Mouse (Mus musculus) lung, postnatal 0 days (tissue): ENCODE results near the gene Evi5l. TPM values are rescaled to one million over a fixed set of nuclear protein-coding genes. Genes with fewer than 3 reads are reported as not detected.

ENCODE experiments used
- ATAC-seq: fragments of 200-750 bp; cut with Nextera tagmentation; 2 replicates; pipeline ENCODE4 v1.8.0; 2017; ENCODE audit warnings: moderate library complexity
- DNase-seq: peaks from one replicate; pipeline ENCODE4 v3.0.0-alpha.2; 2016; ENCODE audit warnings: low spot score
- H3K27ac ChIP-seq: fragments of 300-500 bp; sonication (generic); 2 replicates; pipeline ENCODE4 v1.5.1; 2014; ENCODE audit warnings: antibody characterized with exemption, mild to moderate bottlenecking, low read length, mixed read lengths
- H3K27me3 ChIP-seq: fragments of 300-500 bp; sonication (generic); replicated peaks from 2 replicates; pipeline ENCODE4 v1.6.1; 2014; ENCODE audit warnings: low read length, mixed read lengths; ENCODE audit not compliant: insufficient read depth
- H3K36me3 ChIP-seq: fragments of 300-500 bp; sonication (generic); 2 replicates; pipeline ENCODE4 v1.6.1; 2014; ENCODE audit warnings: low read length, mixed read lengths; ENCODE audit not compliant: insufficient read depth
- H3K4me1 ChIP-seq: fragments of 300-500 bp; sonication (generic); 2 replicates; pipeline ENCODE4 v1.6.1; 2014; ENCODE audit warnings: antibody characterized with exemption, low read depth, low read length, mixed read lengths; ENCODE audit not compliant: insufficient read depth
- H3K4me2 ChIP-seq: fragments of 300-500 bp; sonication (generic); replicated peaks from 2 replicates; pipeline ENCODE4 v1.6.1; 2014; ENCODE audit warnings: low read depth, mild to moderate bottlenecking, low read length, moderate library complexity, mixed read lengths
- H3K4me3 ChIP-seq: fragments of 300-500 bp; sonication (generic); 2 replicates; pipeline ENCODE4 v1.5.1; 2014; ENCODE audit warnings: low read depth, low read length
- H3K9ac ChIP-seq: fragments of 300-500 bp; sonication (generic); replicated peaks from 2 replicates; pipeline ENCODE4 v1.6.1; 2014; ENCODE audit warnings: low read depth, mild to moderate bottlenecking
- H3K9me3 ChIP-seq: fragments of 300-500 bp; sonication (generic); 2 replicates; pipeline ENCODE4 v1.6.1; 2016; ENCODE audit warnings: low read length, mixed read lengths
- CTCF ChIP-seq: IDR thresholded peaks from 2 replicates; pipeline ENCODE4 v1.5.1; 2016; ENCODE audit warnings: antibody characterized with exemption, mild to moderate bottlenecking
- EP300 ChIP-seq: IDR thresholded peaks from 2 replicates; pipeline ENCODE4 v1.6.1; 2016; ENCODE audit warnings: antibody characterized with exemption, mild to moderate bottlenecking, control low read depth
- WGBS: fragments of 180-500 bp; shearing (Covaris S2); extraction: QIAGEN DNeasy Blood & Tissue Kit; methylation state at CpG from one replicate; pipeline ENCODE4 v1.1.7; 2014; 5-methylcytosine and 5-hydroxymethylcytosine counted together
- polyA plus RNA-seq: library from polyadenylated mRNA; unstranded; fragments of >200 nt; fragmentation: Nextera tagmentation; extraction: Ambion mirVana; gene quantifications from 2 replicates; pipeline ENCODE4 v1.2.1, GENCODE M21; 2015

Gene Evi5l
- polyA plus RNA-seq, 1 experiment from 2014 or later: 11.9 TPM

DNA sequence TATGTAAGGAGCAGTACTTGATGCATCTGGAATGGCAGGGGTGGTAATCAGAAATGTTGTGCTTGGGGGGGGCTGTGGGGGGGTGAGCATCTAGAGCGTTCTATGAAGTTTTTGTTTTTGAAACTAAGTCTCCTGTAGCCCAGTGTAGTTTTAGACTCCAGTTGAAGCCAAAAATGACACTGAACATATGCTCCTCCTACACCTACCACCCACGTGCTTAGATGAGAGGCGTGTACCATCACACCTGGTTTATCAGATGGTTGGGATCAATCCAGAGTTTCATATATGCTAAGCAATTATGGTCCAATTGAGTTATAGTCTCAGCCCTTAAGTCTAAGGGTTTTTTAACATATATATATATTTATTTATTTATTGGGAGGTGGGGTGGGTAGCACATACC lies 53.2 kb downstream of the Evi5l start:
- H3K4me1 ChIP-seq: peaks cover 7% of the 10 kb centered on the region; the same call in 1 of the 2 replicates

GRCm38 (mm10) chr8:4222059-4222458 lies 55.7 kb downstream of the Evi5l start:
- Histone ChIP-seq H3K36me3 (no peaks in the 10 kb centered on the region), H3K27me3 (0 out of 2 replicates have a peak, but pooled peaks cover under 1% of the 10 kb centered on the region), H3K4me2 (no peak overlapping the region), H3K4me1 (peaks cover under 1% of the 10 kb centered on the region; the same call in 1 of the 2 replicates), H3K9me3 (no peaks in the 10 kb centered on the region), H3K27ac (no peak overlapping the region), H3K9ac (no peak overlapping the region), H3K4me3 (no peak overlapping the region)
- TF ChIP-seq EP300: no peak
- TF ChIP-seq CTCF: no peak
- ATAC-seq (no peak), DNase-seq (no peak)

More for the DNA sequence above, 53.2 kb downstream of the Evi5l start:
- DNase-seq (no peak), ATAC-seq (no peak)
- H3K27ac ChIP-seq: no peak overlapping the region
- no peak overlapping the region for H3K4me2 ChIP-seq
- no peak overlapping the region for H3K9ac ChIP-seq
- no peak overlapping the region for H3K4me3 ChIP-seq
- whole genome bisulfite sequencing: 79% methylated on average over 3 of the region's 3 CpGs
- no peaks in the 10 kb centered on the region for H3K9me3 ChIP-seq
- TF ChIP-seq CTCF (no peak), EP300 (no peak)
- H3K27me3 ChIP-seq: 0 out of 2 replicates have a peak, but pooled peaks cover 4% of the 10 kb centered on the region
- no peaks in the 10 kb centered on the region for H3K36me3 ChIP-seq

DNA sequence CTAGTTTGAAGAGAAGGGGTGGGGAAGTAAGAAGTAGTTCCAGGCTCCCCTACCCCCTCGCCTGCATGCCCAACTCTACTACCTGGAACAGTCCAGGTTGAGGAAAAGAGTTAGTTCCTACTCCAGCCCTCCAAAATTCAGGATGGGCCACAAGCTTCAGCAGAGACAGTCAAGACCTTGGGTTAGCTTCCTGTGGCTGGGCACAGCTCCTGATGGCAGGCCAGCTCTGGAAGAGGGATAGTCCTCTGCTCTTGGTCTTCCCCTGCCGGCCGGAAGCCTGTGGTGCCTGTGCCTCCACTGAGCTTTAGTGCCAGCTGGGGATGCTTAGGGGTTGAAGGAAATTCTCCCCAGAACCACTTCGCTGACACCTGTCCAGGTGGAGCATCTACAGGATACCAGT lies 60.0 kb downstream of the Evi5l start:
- no peaks in the 10 kb centered on the region for H3K9me3 ChIP-seq
- ATAC-seq (peak; percentile 41), DNase-seq (no peak)
- H3K27ac ChIP-seq: no peak overlapping the region
- TF ChIP-seq CTCF: peak; percentile 38
- no peak for TF ChIP-seq EP300
- no peaks in the 10 kb centered on the region for H3K4me1 ChIP-seq
- H3K9ac ChIP-seq: peak overlapping the region; percentile 46; the same call in 1 of the 2 replicates
- H3K4me2 ChIP-seq: peak overlapping the region; percentile 63
- WGBS: 18% methylated on average over 4 of the region's 4 CpGs
- no peaks in the 10 kb centered on the region for H3K36me3 ChIP-seq
- H3K27me3 ChIP-seq: no peaks in the 10 kb centered on the region
- H3K4me3 ChIP-seq: peak overlapping the region; percentile 35

- Histone ChIP-seq H3K9me3 (no peaks in the 10 kb centered on the region), H3K4me1 (no peaks in the 10 kb centered on the region), H3K9ac (peak within 1 kb of the TSS; percentile 46), H3K27ac (no peak within 1 kb of the TSS), H3K27me3 (no peaks in the 10 kb centered on the region), H3K36me3 (no peaks in the 10 kb centered on the region), H3K4me2 (peak within 1 kb of the TSS; percentile 63), H3K4me3 (peak within 1 kb of the TSS; percentile 35)
- 5% methylated on average over 33 of the region's 33 CpGs for WGBS
- ATAC-seq (peak; percentile 86), DNase-seq (peak; percentile 61)
- TF ChIP-seq CTCF (no peak), EP300 (no peak)
Observed at GRCm38 (mm10) chr8:4226739-4227347, 60.5 kb downstream of the Evi5l start, which contains the start of gene Lrrc8e. Gene Lrrc8e (plus strand): TSS chr8:4226827.

GRCm38 (mm10) chr8:4227919-4228318 lies 61.6 kb downstream of the Evi5l start:
- no peak for ATAC-seq
- no peak for DNase-seq
- H3K36me3 ChIP-seq: no peaks in the 10 kb centered on the region
- H3K27me3 ChIP-seq: no peaks in the 10 kb centered on the region
- H3K9me3 ChIP-seq: no peaks in the 10 kb centered on the region
- TF ChIP-seq EP300 (no peak), CTCF (no peak)
- H3K9ac ChIP-seq: no peak overlapping the region
- no peak overlapping the region for H3K4me3 ChIP-seq
- H3K4me1 ChIP-seq: no peaks in the 10 kb centered on the region
- 95% methylated on average over 4 of the region's 4 CpGs for WGBS
- no peak overlapping the region for H3K4me2 ChIP-seq
- H3K27ac ChIP-seq: no peak overlapping the region

DNA sequence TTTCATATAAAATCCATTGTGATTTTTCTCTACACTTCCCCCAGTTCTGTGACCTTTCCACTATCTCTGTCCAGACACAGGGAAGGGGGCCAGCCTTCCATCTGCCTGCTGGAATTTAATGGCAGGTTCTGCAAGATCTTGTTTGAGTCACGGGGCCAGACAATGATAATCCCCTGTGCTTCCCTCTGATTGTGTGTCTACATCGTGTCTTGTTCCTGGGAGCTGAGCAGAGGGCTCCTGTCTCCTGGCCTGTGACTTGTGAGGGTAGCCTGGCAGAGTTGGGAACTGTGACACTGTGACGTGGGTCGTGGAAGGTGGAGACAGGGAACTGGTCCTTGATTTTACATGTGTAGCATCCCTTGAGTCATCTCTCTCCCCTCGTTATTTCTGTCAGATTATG lies 63.4 kb downstream of the Evi5l start:
- Histone ChIP-seq H3K27me3 (no peaks in the 10 kb centered on the region), H3K9ac (no peak overlapping the region), H3K4me3 (no peak overlapping the region), H3K4me2 (no peak overlapping the region), H3K9me3 (no peaks in the 10 kb centered on the region), H3K27ac (no peak overlapping the region), H3K4me1 (no peaks in the 10 kb centered on the region), H3K36me3 (no peaks in the 10 kb centered on the region)
- DNase-seq (no peak), ATAC-seq (no peak)
- TF ChIP-seq CTCF (no peak), EP300 (no peak)
- WGBS: 80% methylated on average over 5 of the region's 5 CpGs
